Mouse (Mus musculus) CH12.LX (cell line): ENCODE data around the gene Cyth4. TPM values are rescaled to one million over a fixed set of nuclear protein-coding genes. Genes with fewer than 3 reads are reported as not detected.

Experiments used
- DNase-seq: peaks from one replicate; pipeline ENCODE4 v3.0.0-alpha.2; 2013; ENCODE audit errors: extremely low read depth
- H3K27ac ChIP-seq: 2 replicates; pipeline ENCODE4 v1.5.1; 2012; ENCODE audit warnings: low read depth, mild to moderate bottlenecking, control low read depth, moderate library complexity; ENCODE audit not compliant: insufficient read depth
- H3K27me3 ChIP-seq: replicated peaks from 2 replicates; pipeline ENCODE3; 2012; ENCODE audit warnings: inconsistent platforms
- H3K36me3 ChIP-seq, 2 experiments: replicated peaks in 1 of 2; 2 replicates each; pipeline versions ENCODE3 to v1.6.1; 2012; ENCODE audit warnings: inconsistent platforms in 1 of 2, low read length in 1 of 2, mild to moderate bottlenecking in 1 of 2, mixed read lengths in 1 of 2, moderate library complexity in 1 of 2; ENCODE audit not compliant: control insufficient read depth in 1 of 2, insufficient read depth in 1 of 2
- H3K4me1 ChIP-seq, 2 experiments: 2 replicates each; pipeline ENCODE4 v1.6.1; 2012; ENCODE audit warnings: inconsistent platforms in 1 of 2, moderate library complexity in 1 of 2; ENCODE audit not compliant: insufficient read depth in 2 of 2, control insufficient read depth in 1 of 2
- H3K4me2 ChIP-seq: 2 replicates; pipeline ENCODE4 v1.6.1; 2012; ENCODE audit warnings: low read depth, mild to moderate bottlenecking, control low read depth; ENCODE audit not compliant: poor library complexity, insufficient read depth, severe bottlenecking
- H3K4me3 ChIP-seq, 3 experiments: fragments of 150-350 bp in 1 of 3; sonication (generic) in 1 of 3; replicated peaks in 1 of 3; 2 replicates each; pipeline versions ENCODE3 to v1.5.1; 2011 to 2012; ENCODE audit warnings: low read depth in 2 of 3, low read length in 2 of 3, mild to moderate bottlenecking in 2 of 3, moderate library complexity in 2 of 3, control low read depth in 1 of 3, improper control_type of control experiment in 1 of 3, inconsistent platforms in 1 of 3, mixed read lengths in 1 of 3; ENCODE audit not compliant: poor library complexity in 1 of 3
- H3K79me2 ChIP-seq: replicated peaks from 2 replicates; pipeline ENCODE4 v1.6.1; 2012; ENCODE audit warnings: mild to moderate bottlenecking, moderate library complexity; ENCODE audit not compliant: control insufficient read depth, poor library complexity, insufficient read depth, severe bottlenecking; ENCODE audit errors: extremely low read depth
- H3K9ac ChIP-seq: 2 replicates; pipeline ENCODE4 v1.6.1; 2012; ENCODE audit warnings: low read depth, mild to moderate bottlenecking, control low read depth, moderate library complexity; ENCODE audit not compliant: insufficient read depth
- H3K9me3 ChIP-seq: replicated peaks from 2 replicates; pipeline ENCODE3; 2012; ENCODE audit warnings: low read length, inconsistent platforms, mixed read lengths
- BHLHE40 ChIP-seq: IDR thresholded peaks from 2 replicates; pipeline ENCODE4 v1.6.1; 2011; ENCODE audit warnings: mild to moderate bottlenecking, low read depth, low read length, improper control_type of control experiment
- CHD1 ChIP-seq: IDR thresholded peaks from 2 replicates; pipeline ENCODE4 v1.6.1; 2012; ENCODE audit warnings: low read depth, low read length, improper control_type of control experiment, inconsistent platforms
- CHD2 ChIP-seq: IDR thresholded peaks from 2 replicates; pipeline ENCODE4 v1.6.1; 2011; ENCODE audit warnings: low read length, improper control_type of control experiment
- CTCF ChIP-seq, 2 experiments: IDR thresholded peaks in 1 of 2; conservative IDR thresholded peaks in 1 of 2; 2 replicates each; pipeline ENCODE4 v1.5.1; 2011 to 2012; ENCODE audit warnings: low read depth in 2 of 2, low read length in 2 of 2, improper control_type of control experiment in 1 of 2, inconsistent platforms in 1 of 2, mild to moderate bottlenecking in 1 of 2, moderate library complexity in 1 of 2
- E2F4 ChIP-seq: IDR thresholded peaks from 2 replicates; pipeline ENCODE4 v1.6.1; 2011; ENCODE audit warnings: low read depth, low read length, improper control_type of control experiment; ENCODE audit not compliant: insufficient replicate concordance
- EP300 ChIP-seq: IDR thresholded peaks from 2 replicates; pipeline ENCODE4 v1.6.1; 2011; ENCODE audit warnings: low read length, improper control_type of control experiment
- ETS1 ChIP-seq: conservative IDR thresholded peaks from 2 replicates; pipeline ENCODE4 v1.6.1; 2012; ENCODE audit warnings: low read depth, mild to moderate bottlenecking, inconsistent platforms, low read length, improper control_type of control experiment, moderate library complexity
- JUN ChIP-seq: IDR thresholded peaks from 2 replicates; pipeline ENCODE4 v1.6.1; 2011; ENCODE audit warnings: low read depth, mild to moderate bottlenecking, low read length, improper control_type of control experiment, moderate library complexity; ENCODE audit not compliant: insufficient read depth
- JUND ChIP-seq: conservative IDR thresholded peaks from 2 replicates; pipeline ENCODE4 v1.6.1; 2011; ENCODE audit warnings: low read depth, low read length, improper control_type of control experiment
- MEF2A ChIP-seq: IDR thresholded peaks from 2 replicates; pipeline ENCODE4 v1.6.1; 2014; ENCODE audit warnings: low read depth, mild to moderate bottlenecking, inconsistent platforms, low read length, improper control_type of control experiment, borderline replicate concordance
- NRF1 ChIP-seq: IDR thresholded peaks from 2 replicates; pipeline ENCODE4 v1.6.1; 2014; ENCODE audit warnings: low read depth, mild to moderate bottlenecking, inconsistent platforms, low read length, improper control_type of control experiment, moderate library complexity
- POLR2A ChIP-seq: IDR thresholded peaks from 2 replicates; pipeline ENCODE4 v1.6.1; 2011; ENCODE audit warnings: low read depth, mild to moderate bottlenecking, improper control_type of control experiment, low read length
- SMC3 ChIP-seq: IDR thresholded peaks from 2 replicates; pipeline ENCODE4 v1.6.1; 2011; ENCODE audit warnings: low read depth, low read length, improper control_type of control experiment
- TBP ChIP-seq: conservative IDR thresholded peaks from 2 replicates; pipeline ENCODE4 v1.6.1; 2011; ENCODE audit warnings: low read depth, low read length, improper control_type of control experiment
- USF1 ChIP-seq: IDR thresholded peaks from 2 replicates; pipeline ENCODE4 v1.6.1; 2014; ENCODE audit warnings: low read depth, mild to moderate bottlenecking, inconsistent platforms, low read length, improper control_type of control experiment
- ZKSCAN1 ChIP-seq: IDR thresholded peaks from 2 replicates; pipeline ENCODE4 v1.6.1; 2012; ENCODE audit warnings: low read depth, inconsistent platforms, low read length, improper control_type of control experiment, borderline replicate concordance
- dilution Hi-C: fragments of 300-500 bp; cut with MboI; formaldehyde crosslinking; loops from 2 replicates; pipeline ENCODE4 v1.14.3; 2020; ENCODE audit warnings: low sequenced_read_pairs; ENCODE audit not compliant: extremely low pct_unique_long_range_greater_than_20kb, extremely low pct_ligation_motif_present
- in situ Hi-C: fragments of 300-500 bp; cut with MboI; formaldehyde crosslinking; loops from 3 replicates; pipeline ENCODE4 v1.14.3; 2019; ENCODE audit warnings: low sequenced_read_pairs, low pct_ligation_motif_present, low pct_unique_long_range_greater_than_20kb, mixed read lengths
- polyA plus RNA-seq: library from polyadenylated mRNA; unstranded; fragments of >175 nt; gene quantifications from 2 replicates; pipeline ENCODE4 v1.2.1, GENCODE M21; 2012; ENCODE audit warnings: low read depth; ENCODE audit not compliant: insufficient read length
- total RNA-seq, 2 experiments: library from RNA; depleted of rRNA; stranded (reverse); fragments of 300-350 nt in 1 of 2; fragments of >200 nt in 1 of 2; gene quantifications; 2 replicates each; pipeline ENCODE4 v1.2.3; 2012 to 2014

The Cyth4 gene
- total and polyA plus RNA-seq, 3 experiments, result 39.2 to 75.3 (median 42.2) TPM

DNA sequence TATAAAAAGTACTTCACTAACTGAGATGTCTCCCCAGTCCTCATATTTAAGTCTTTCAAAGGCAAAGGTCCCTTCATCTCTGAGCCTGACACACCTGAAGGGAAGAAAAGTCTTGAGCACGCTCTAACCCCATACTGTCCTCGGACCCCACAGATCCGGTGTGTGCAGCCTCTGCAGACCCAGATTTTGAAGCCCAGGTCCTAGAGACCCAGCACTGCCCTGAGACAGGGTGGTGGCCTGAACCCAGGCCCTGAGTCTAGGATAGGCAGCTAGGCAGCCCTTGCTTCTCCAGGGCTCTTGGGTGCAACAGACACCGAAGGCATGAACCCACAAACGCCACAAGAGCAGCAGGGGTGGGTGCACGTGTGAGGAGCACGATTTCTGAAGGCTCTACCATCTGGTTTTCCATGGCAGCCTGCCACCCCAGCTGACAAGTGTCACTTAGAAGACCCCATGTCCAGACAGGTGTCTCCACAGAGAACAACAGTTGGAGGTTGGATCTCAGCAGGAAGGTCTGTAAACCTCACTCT is 2.9 kb upstream of the Cyth4 start:
- no peak overlapping the region for H3K27ac ChIP-seq

DNA sequence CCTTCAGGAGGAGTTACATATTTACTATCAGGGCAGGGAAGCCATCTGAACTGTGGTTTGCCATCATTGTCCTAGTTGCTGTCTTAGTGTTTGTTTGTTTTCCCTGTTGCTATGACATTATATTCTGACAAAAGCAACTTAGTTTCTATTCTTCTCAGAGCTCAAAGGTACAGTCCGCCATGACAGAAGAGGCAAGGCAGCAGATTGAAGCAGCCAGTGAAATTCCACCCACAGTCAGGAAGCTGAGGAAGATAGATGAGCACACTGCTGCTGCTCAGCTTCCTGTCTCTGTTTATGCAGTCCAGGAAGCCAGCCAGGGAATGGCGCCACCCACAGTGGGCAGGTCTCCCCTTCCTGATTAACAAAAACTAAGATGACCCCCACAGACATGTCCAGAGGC is 2.0 kb upstream of the Cyth4 start:
- in situ Hi-C loops, result no loop called here
- H3K4me3 ChIP-seq, result no peak overlapping the region
- H3K9me3 ChIP-seq, result no peaks in the 10 kb centered on the region
- H3K27ac ChIP-seq, result no peak overlapping the region
- no peak for TF ChIP-seq SMC3
- TF ChIP-seq JUN, result no peak
- TF ChIP-seq, all 38 proteins: peak for 0
- peaks cover 10% of the 10 kb centered on the region for H3K79me2 ChIP-seq
- peaks cover 41 to 82% of the 10 kb centered on the region in 2 experiments for H3K4me1 ChIP-seq
- no peak for DNase-seq
- no peak overlapping the region for H3K9ac ChIP-seq
- H3K36me3 ChIP-seq, result peaks cover 0 to 11% of the 10 kb centered on the region in 2 experiments
- dilution Hi-C loops, result no loop called here
- no peaks in the 10 kb centered on the region for H3K27me3 ChIP-seq
- no peak overlapping the region for H3K4me2 ChIP-seq

More for the DNA sequence above, 2.9 kb upstream of the Cyth4 start:
- TF ChIP-seq POLR2A, result no peak
- no peak for TF ChIP-seq ZKSCAN1
- TF ChIP-seq CTCF (conservative IDR thresholded peaks at IDR 0.05 in 1 of 2, IDR thresholded peaks at IDR 0.05 in 1 of 2; ENCODE audit: low read depth in 2 of 2, low read length in 2 of 2), result no peak
- no peak for TF ChIP-seq BHLHE40
- no peak for TF ChIP-seq ETS1
- TF ChIP-seq CHD1, result no peak
- no peak for TF ChIP-seq NRF1
- no peak for TF ChIP-seq CHD2
- TF ChIP-seq EP300, result no peak
- TF ChIP-seq E2F4, result no peak
- TF ChIP-seq JUND, result no peak
- TF ChIP-seq JUN, result no peak
- TF ChIP-seq USF1, result no peak
- TF ChIP-seq MEF2A, result no peak
- TF ChIP-seq TBP, result no peak
- Histone ChIP-seq H3K4me2 (no peak overlapping the region), H3K4me1 (peaks cover 40 to 82% of the 10 kb centered on the region in 2 experiments), H3K9me3 (no peaks in the 10 kb centered on the region), H3K27me3 (no peaks in the 10 kb centered on the region), H3K4me3 (no peak overlapping the region), H3K79me2 (peaks cover 10% of the 10 kb centered on the region), H3K9ac (no peak overlapping the region), H3K36me3 (peaks cover 0 to 3% of the 10 kb centered on the region in 2 experiments)
- no peak for DNase-seq
- dilution Hi-C loops, result no loop called here
- in situ Hi-C loops, result no loop called here
